Mouse (Mus musculus) hindbrain, postnatal 0 days (tissue): ENCODE measurements around the gene Stim2. TPM values are rescaled to one million over a fixed set of nuclear protein-coding genes. Genes with fewer than 3 reads are reported as not detected.

Source experiments
- ATAC-seq: fragments of 200-750 bp; cut with Nextera tagmentation; 2 replicates; pipeline ENCODE4 v1.8.0; 2017; ENCODE audit warnings: mild to moderate bottlenecking, moderate TSS enrichment, moderate library complexity
- DNase-seq: peaks from one replicate; pipeline ENCODE4 v3.0.0-alpha.2; 2015; ENCODE audit warnings: low spot score
- H3K27ac ChIP-seq: fragments of 300-500 bp; sonication (generic); 2 replicates; pipeline ENCODE4 v1.5.1; 2014; ENCODE audit warnings: mild to moderate bottlenecking
- H3K27me3 ChIP-seq: fragments of 300-500 bp; sonication (generic); 2 replicates; pipeline ENCODE4 v1.6.1; 2014; ENCODE audit warnings: low read length, mixed read lengths; ENCODE audit not compliant: insufficient read depth
- H3K36me3 ChIP-seq: fragments of 300-500 bp; sonication (generic); 2 replicates; pipeline ENCODE4 v1.6.1; 2014; ENCODE audit warnings: low read length, mixed read lengths; ENCODE audit not compliant: insufficient read depth
- H3K4me1 ChIP-seq: fragments of 300-500 bp; sonication (generic); 2 replicates; pipeline ENCODE4 v1.6.1; 2014; ENCODE audit warnings: antibody characterized with exemption, low read length, mixed read lengths; ENCODE audit not compliant: insufficient read depth
- H3K4me2 ChIP-seq: fragments of 300-500 bp; sonication (generic); 2 replicates; pipeline ENCODE4 v1.6.1; 2014; ENCODE audit warnings: low read depth, mild to moderate bottlenecking, low read length, moderate library complexity, mixed read lengths
- H3K4me3 ChIP-seq: fragments of 300-500 bp; sonication (generic); 2 replicates; pipeline ENCODE4 v1.5.1; 2014; ENCODE audit warnings: low read length
- H3K9ac ChIP-seq: fragments of 300-500 bp; sonication (generic); replicated peaks from 2 replicates; pipeline ENCODE4 v1.6.1; 2014; ENCODE audit warnings: mild to moderate bottlenecking, low read length, moderate library complexity, mixed read lengths
- H3K9me3 ChIP-seq: fragments of 300-500 bp; sonication (generic); 2 replicates; pipeline ENCODE4 v1.6.1; 2016; ENCODE audit warnings: low read length, mixed read lengths
- CTCF ChIP-seq: IDR thresholded peaks from 2 replicates; pipeline ENCODE4 v1.5.1; 2016; ENCODE audit warnings: antibody characterized with exemption, control low read depth, low read depth
- WGBS: fragments of 180-500 bp; shearing (Covaris S2); extraction: QIAGEN DNeasy Blood & Tissue Kit; methylation state at CpG from one replicate; pipeline ENCODE4 v1.1.7; 2014; 5-methylcytosine and 5-hydroxymethylcytosine counted together
- polyA plus RNA-seq: library from polyadenylated mRNA; unstranded; fragments of >200 nt; fragmentation: Nextera tagmentation; extraction: Ambion mirVana; gene quantifications from 2 replicates; pipeline ENCODE4 v1.2.1, GENCODE M21; 2015
- total RNA-seq: library from RNA; depleted of rRNA; stranded (reverse); fragments of >200 nt; gene quantifications from 2 replicates; pipeline ENCODE4 v1.2.3, GENCODE M21; 2014; rRNA removed

Stim2 gene
- total and polyA plus RNA-seq, 2 experiments from 2014 or later = 30.6 to 33.3 TPM

DNA sequence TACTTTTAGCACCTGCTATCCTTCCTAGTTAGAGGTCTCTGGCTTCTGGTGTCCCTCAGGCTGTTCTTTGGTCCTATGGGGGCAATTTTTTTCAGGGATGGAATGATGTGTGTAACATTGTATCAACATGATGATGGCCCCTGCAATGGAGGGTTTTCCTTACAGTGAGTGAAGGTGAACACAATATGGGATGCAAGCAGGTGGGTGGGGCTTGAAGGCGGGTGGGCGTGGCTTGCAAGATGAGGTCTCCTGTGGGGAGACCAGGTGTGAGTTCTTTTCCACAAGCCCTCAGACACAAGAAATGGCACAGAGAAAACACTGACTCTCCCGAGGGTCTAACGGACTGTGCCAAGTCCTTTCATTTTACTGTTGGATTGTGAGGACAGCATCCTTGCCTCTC, 157.6 kb downstream of the Stim2 start:
- no peak overlapping the region for H3K27ac ChIP-seq
- H3K9ac ChIP-seq = no peak overlapping the region
- no peaks in the 10 kb centered on the region for H3K9me3 ChIP-seq
- TF ChIP-seq CTCF = no peak
- WGBS = 83% methylated on average over 4 of the region's 4 CpGs
- no peak overlapping the region for H3K4me3 ChIP-seq
- H3K4me2 ChIP-seq = no peak overlapping the region
- DNase-seq (no peak), ATAC-seq (no peak)
- H3K4me1 ChIP-seq = peaks cover 7% of the 10 kb centered on the region; the same call in 1 of the 2 replicates
- no peaks in the 10 kb centered on the region for H3K27me3 ChIP-seq
- H3K36me3 ChIP-seq = no peaks in the 10 kb centered on the region

DNA sequence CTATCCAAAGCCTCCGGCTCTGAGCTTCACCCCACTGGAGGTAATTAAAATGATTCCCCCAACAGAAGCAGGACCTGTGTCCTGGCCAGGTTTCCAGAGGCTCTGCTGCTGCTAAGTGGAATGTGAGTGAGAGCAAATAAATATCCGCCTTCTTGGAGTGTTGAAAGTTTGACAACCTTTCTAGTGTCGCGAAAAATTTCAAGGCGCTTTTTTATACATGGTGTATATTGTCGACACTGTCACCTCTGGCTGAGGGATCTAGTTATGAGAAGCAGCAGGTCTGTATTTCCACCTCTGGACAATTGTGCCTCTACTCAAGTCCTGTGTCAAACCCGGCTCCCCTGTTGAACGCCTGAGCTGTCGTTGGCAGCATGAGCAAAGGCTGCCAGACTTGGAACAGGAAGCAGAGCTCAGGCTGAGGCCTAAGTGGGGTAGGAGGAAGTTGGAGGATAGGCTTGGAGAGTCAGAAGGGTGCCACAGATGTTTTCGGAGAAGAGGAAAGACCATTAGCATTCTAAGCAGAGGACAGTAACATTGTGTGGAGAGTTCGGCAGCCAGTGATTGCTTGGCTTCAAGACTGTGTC, 158.7 kb downstream of the Stim2 start:
- H3K27ac ChIP-seq = no peak overlapping the region
- H3K9me3 ChIP-seq = no peaks in the 10 kb centered on the region
- H3K27me3 ChIP-seq = no peaks in the 10 kb centered on the region
- 74% methylated on average over 11 of the region's 11 CpGs for WGBS
- no peaks in the 10 kb centered on the region for H3K36me3 ChIP-seq
- H3K4me1 ChIP-seq = peaks cover 7% of the 10 kb centered on the region; the same call in 1 of the 2 replicates
- no peak for TF ChIP-seq CTCF
- DNase-seq (no peak), ATAC-seq (no peak)
- H3K9ac ChIP-seq = no peak overlapping the region
- no peak overlapping the region for H3K4me2 ChIP-seq
- H3K4me3 ChIP-seq = no peak overlapping the region

GRCm38 (mm10) chr5:54158230-54158629, 159.9 kb downstream of the Stim2 start:
- ATAC-seq (no peak), DNase-seq (no peak)
- Histone ChIP-seq H3K4me3 (no peak overlapping the region), H3K4me2 (no peak overlapping the region), H3K27ac (no peak overlapping the region), H3K9me3 (no peaks in the 10 kb centered on the region), H3K9ac (no peak overlapping the region), H3K27me3 (no peaks in the 10 kb centered on the region), H3K4me1 (peaks cover 7% of the 10 kb centered on the region; the same call in 1 of the 2 replicates), H3K36me3 (no peaks in the 10 kb centered on the region)
- no peak for TF ChIP-seq CTCF
- WGBS = 39% methylated on average over 9 of the region's 9 CpGs

DNA sequence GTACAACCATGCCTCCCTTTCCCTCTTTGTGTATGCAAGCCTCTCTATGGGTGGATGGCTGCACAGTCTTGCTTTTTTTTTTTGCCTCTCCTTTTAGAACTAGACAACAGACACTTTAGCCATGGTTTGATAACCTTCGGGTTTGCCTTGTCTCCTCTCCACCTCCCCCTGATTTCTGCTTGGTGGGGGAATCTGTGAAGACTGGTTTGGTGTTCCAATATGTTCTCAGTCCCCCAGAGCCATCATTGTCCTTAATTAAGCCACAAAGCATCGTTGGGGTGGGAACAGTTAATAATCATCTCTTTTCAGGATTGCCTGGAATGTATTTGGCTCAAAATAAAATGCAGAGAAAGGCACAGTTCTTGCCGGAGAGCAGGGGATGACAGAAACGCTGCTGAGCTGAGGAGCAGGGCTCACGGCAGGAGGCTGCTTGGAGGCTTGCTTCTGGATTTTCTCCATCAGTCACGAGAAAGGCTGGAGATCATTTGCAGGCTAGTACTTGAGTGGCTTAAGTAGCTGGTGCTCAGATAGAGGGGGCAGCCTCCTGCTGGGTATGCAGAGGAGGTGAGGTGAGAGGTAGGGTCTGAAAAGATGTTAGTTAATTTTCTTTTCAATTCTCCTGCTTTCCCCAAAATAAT, 161.0 kb downstream of the Stim2 start:
- H3K4me3 ChIP-seq = no peak overlapping the region
- no peak overlapping the region for H3K9ac ChIP-seq
- DNase-seq (peak; percentile 54), ATAC-seq (no peak)
- no peak for TF ChIP-seq CTCF
- H3K27ac ChIP-seq = peak overlapping the region; percentile 62
- no peaks in the 10 kb centered on the region for H3K27me3 ChIP-seq
- 4% methylated on average over 6 of the region's 6 CpGs for WGBS
- H3K36me3 ChIP-seq = no peaks in the 10 kb centered on the region
- no peaks in the 10 kb centered on the region for H3K9me3 ChIP-seq
- H3K4me1 ChIP-seq = peaks cover 11% of the 10 kb centered on the region; the same call in 1 of the 2 replicates
- H3K4me2 ChIP-seq = peak overlapping the region; percentile 39

- whole genome bisulfite sequencing = 83% methylated on average over 4 of the region's 4 CpGs
- H3K36me3 ChIP-seq = no peaks in the 10 kb centered on the region
- peaks cover 11% of the 10 kb centered on the region; the same call in 1 of the 2 replicates for H3K4me1 ChIP-seq
- ATAC-seq = no peak
- H3K4me2 ChIP-seq = no peak overlapping the region
- no peak overlapping the region for H3K9ac ChIP-seq
- no peaks in the 10 kb centered on the region for H3K9me3 ChIP-seq
- H3K27ac ChIP-seq = no peak overlapping the region
- TF ChIP-seq CTCF = no peak
- no peaks in the 10 kb centered on the region for H3K27me3 ChIP-seq
- H3K4me3 ChIP-seq = no peak overlapping the region
- DNase-seq = no peak
Observed at GRCm38 (mm10) chr5:54160561-54160960, 162.3 kb downstream of the Stim2 start.

GRCm38 (mm10) chr5:54163890-54164289, 165.6 kb downstream of the Stim2 start:
- ATAC-seq (peak; percentile 44; the same call in 1 of the 2 replicates), DNase-seq (peak; percentile 73)
- TF ChIP-seq CTCF = no peak
- H3K36me3 ChIP-seq = no peaks in the 10 kb centered on the region
- no peaks in the 10 kb centered on the region for H3K27me3 ChIP-seq
- 45% methylated on average over 4 of the region's 4 CpGs for WGBS
- H3K4me1 ChIP-seq = peaks cover 7% of the 10 kb centered on the region; the same call in 1 of the 2 replicates
- H3K9me3 ChIP-seq = no peaks in the 10 kb centered on the region
- H3K9ac ChIP-seq = no peak overlapping the region
- H3K27ac ChIP-seq = no peak overlapping the region
- H3K4me3 ChIP-seq = no peak overlapping the region
- H3K4me2 ChIP-seq = no peak overlapping the region

Other genes with a start within 250 kb of the Stim2 start
- 39.7 and 45.6 TPM in 2 replicates for gene Tbc1d19, start 188.9 kb upstream of the Stim2 start, total RNA-seq
- gene Tbc1d19, start 188.9 kb upstream of the Stim2 start, polyA plus RNA-seq = 45.4 and 52.4 TPM in 2 replicates